Comparison of ENCODE assay signal across 8 mouse cellular contexts in genomic region chr6:65778861-65779688, GRCm38 (mm10). TPM values are rescaled to one million over a fixed set of nuclear protein-coding genes. Genes with fewer than 3 reads are reported as not detected.
DNase-seq lines count a peak whose midpoint lies in the region; ATAC-seq and TF ChIP-seq lines count a peak whose summit lies in the region.

Gene Prdm5 (plus strand): TSS chr6:65778988.

- no peaks in the 10 kb centered on the region for H3K27me3 ChIP-seq in hindbrain, embryonic 11.5 days (ENCODE audit: control insufficient read depth, insufficient read depth, low read length)
- no peaks in the 10 kb centered on the region for H3K27me3 ChIP-seq in lung, postnatal 0 days (replicated peaks; ENCODE audit: insufficient read depth, low read length)

- H3K4me2 ChIP-seq in hindbrain, embryonic 11.5 days (replicated peaks; ENCODE audit: low read depth, low read length) = peak within 1 kb of the TSS; percentile 89
- H3K4me2 ChIP-seq in lung, postnatal 0 days (replicated peaks; ENCODE audit: low read depth, low read length) = peak within 1 kb of the TSS; percentile 76

- peak within 1 kb of the TSS; percentile 82 for H3K9ac ChIP-seq in hindbrain, embryonic 11.5 days (ENCODE audit: low read depth, low read length)
- peak within 1 kb of the TSS; percentile 69 for H3K9ac ChIP-seq in lung, postnatal 0 days (replicated peaks; ENCODE audit: low read depth)

- ATAC-seq in hindbrain, embryonic 11.5 days (ENCODE audit: low FRiP score) = peak; percentile 94
- peak; percentile 89 for ATAC-seq in lung, postnatal 0 days
- no peak for ATAC-seq in monocyte, adult 5-6 weeks (replicated peaks; ENCODE audit: insufficient number of reproducible peaks, low FRiP score, low TSS enrichment, poor library complexity, severe bottlenecking)

- H3K27ac ChIP-seq in hindbrain, embryonic 11.5 days (ENCODE audit: low read depth, low read length) = peak within 1 kb of the TSS; percentile 60
- H3K27ac ChIP-seq in lung, postnatal 0 days (ENCODE audit: low read length) = peak within 1 kb of the TSS; percentile 77

- peak within 1 kb of the TSS; percentile 56 for H3K4me3 ChIP-seq in hindbrain, embryonic 11.5 days (ENCODE audit: low read depth, low read length)
- H3K4me3 ChIP-seq in lung, postnatal 0 days (ENCODE audit: low read depth, low read length) = peak within 1 kb of the TSS; percentile 53

- no peak for TF ChIP-seq CTCF in lung, postnatal 0 days (IDR thresholded peaks at IDR 0.05)

- TF ChIP-seq EP300 in lung, postnatal 0 days (IDR thresholded peaks at IDR 0.05) = no peak

- H3K4me1 ChIP-seq in hindbrain, embryonic 11.5 days (replicated peaks; ENCODE audit: control insufficient read depth, insufficient read depth, low read length) = no peaks in the 10 kb centered on the region
- H3K4me1 ChIP-seq in lung, postnatal 0 days (ENCODE audit: insufficient read depth, low read depth, low read length) = peaks cover 4% of the 10 kb centered on the region; the same call in 1 of the 2 replicates

- H3K36me3 ChIP-seq in hindbrain, embryonic 11.5 days (ENCODE audit: control insufficient read depth, insufficient read depth, low read length) = no peaks in the 10 kb centered on the region
- H3K36me3 ChIP-seq in lung, postnatal 0 days (ENCODE audit: insufficient read depth, low read length) = no peaks in the 10 kb centered on the region

- DNase-seq in WW6 (ENCODE audit: low read depth, low spot score) = peak; percentile 48
- peak; percentile 80 for DNase-seq in cerebellum, adult 9-11 months
- DNase-seq in frontal cortex, postnatal 14 days (ENCODE audit: low spot score in 2 of 2) = peak; percentile 13 to 25
- DNase-seq in hindbrain, embryonic 11.5 days (ENCODE audit: low spot score) = peak; percentile 75
- peak; percentile 48 to 50 for DNase-seq in layer of hippocampus, postnatal 14 days (ENCODE audit: low spot score in 2 of 2)
- DNase-seq in lung, postnatal 0 days (ENCODE audit: low spot score) = peak; percentile 70
- DNase-seq in retina, embryonic 14.5 days (ENCODE audit: low spot score) = peak; percentile 68

- 6% methylated on average over 50 of the region's 56 CpGs for WGBS in hindbrain, embryonic 11.5 days
- 3% methylated on average over 55 of the region's 56 CpGs for WGBS in lung, postnatal 0 days

- no peaks in the 10 kb centered on the region for H3K9me3 ChIP-seq in hindbrain, embryonic 11.5 days (ENCODE audit: control insufficient read depth, low read length)
- H3K9me3 ChIP-seq in lung, postnatal 0 days (ENCODE audit: low read length) = no peaks in the 10 kb centered on the region

RNA-seq across cellular contexts. Expression of gene Prdm5, which starts in this region (rescaled TPM):
- polyA plus RNA-seq in hindbrain, embryonic 11.5 days (2014; fragmentation: Nextera tagmentation; extraction: Ambion mirVana) = 16.2 and 16.4 TPM in 2 replicates
- 10 to 100 TPM; 10.1 to 11.7 TPM for total RNA-seq in layer of hippocampus, postnatal 14 days (2021)
- 8.6 and 9.3 TPM in 2 replicates for polyA plus RNA-seq in lung, postnatal 0 days (2015; fragmentation: Nextera tagmentation; extraction: Ambion mirVana)
- 0.21 to 0.68 TPM in 2 of 3 replicates, not detected in the other for total RNA-seq in monocyte, adult 5-6 weeks (2017)

Comparison
In these comparisons a context has a peak if more than half of its experiments do, and no peak if none do; other contexts are left out.
1. DNase-seq: peak in every context shown above with its lines; median percentile 80 in cerebellum, adult 9-11 months; 75 in hindbrain, embryonic 11.5 days; 70 in lung, postnatal 0 days; 68 in retina, embryonic 14.5 days; 49 in layer of hippocampus, postnatal 14 days; 48 in WW6; 19 in frontal cortex, postnatal 14 days.